Mouse (Mus musculus) neutrophil, adult 59 days (primary cell): ENCODE measurements around the gene Vmn1r229. TPM values are rescaled to one million over a fixed set of nuclear protein-coding genes. Genes with fewer than 3 reads are reported as not detected.

Source experiments
- total RNA-seq, 2 experiments: library from RNA; stranded (reverse); gene quantifications; 1 replicate in 1 of 2; 2 replicates in 1 of 2; pipeline ENCODE4 v1.2.4; 2023

Vmn1r229 gene
- under 1 TPM in 1 of 2 experiments, not detected in 1; 0.04 TPM for total RNA-seq

GRCm38 (mm10) chr17:20811255-20811654, at the start of gene Vmn1r229:
Vmn1r229 (plus strand) TSS chr17:20811555.

DNA sequence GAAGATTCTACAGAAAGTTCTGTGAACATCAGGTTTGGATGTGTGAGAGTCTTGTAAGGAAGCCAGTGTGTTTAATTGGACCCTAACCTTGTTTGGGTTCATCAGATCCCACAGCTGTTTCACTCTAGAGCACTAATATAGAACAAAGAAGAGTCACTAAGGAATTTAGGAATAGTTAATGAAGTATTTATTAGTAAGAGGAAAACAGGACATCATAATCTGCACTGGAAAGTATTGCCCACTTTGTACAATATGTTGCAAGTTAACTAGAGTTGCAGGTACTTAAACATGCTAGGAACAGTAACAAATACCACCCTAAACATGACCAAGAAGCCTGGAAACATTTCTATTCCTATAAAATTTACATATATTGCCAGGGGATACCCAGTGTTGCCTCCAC, 25.3 kb upstream of the Vmn1r229 start, which contains the start of gene Vmn1r228:
TSS of gene Vmn1r228 (minus strand) at position 101 of the 400 bp plus-strand sequence.

GRCm38 (mm10) chr17:20840144-20840543, 28.8 kb downstream of the Vmn1r229 start, which contains the start of gene Vmn1r230:
Vmn1r230 (plus strand) TSS chr17:20840444.

Other genes starting within 250 kb of the Vmn1r229 start
- not detected for gene Vmn2r109, start 246.8 kb upstream of the Vmn1r229 start, total RNA-seq
- gene Vmn2r110, start 215.1 kb upstream of the Vmn1r229 start, total RNA-seq, result not detected
- not detected for gene Fpr-rs3, start 186.7 kb upstream of the Vmn1r229 start, total RNA-seq
- not detected for gene Vmn1r226, start 128.7 kb upstream of the Vmn1r229 start, total RNA-seq
- gene Vmn1r227, start 81.7 kb upstream of the Vmn1r229 start, total RNA-seq, result not detected
- gene Vmn1r228, start 25.4 kb upstream of the Vmn1r229 start, total RNA-seq, result not detected
- not detected for gene Vmn1r230, start 28.9 kb downstream of the Vmn1r229 start, total RNA-seq
- gene Vmn1r231, start 93.5 kb downstream of the Vmn1r229 start, total RNA-seq, result not detected
- gene Vmn1r232, start 108.2 kb downstream of the Vmn1r229 start, total RNA-seq, result not detected
- gene Ppp2r1a, start 133.8 kb downstream of the Vmn1r229 start, total RNA-seq, result 100 to 1,000 TPM; 232 to 240 TPM
- gene Vmn1r233, start 184.9 kb downstream of the Vmn1r229 start, total RNA-seq, result not detected
- 1 to 10 TPM; 6.3 to 7.5 TPM for gene Zfp160, start 197.3 kb downstream of the Vmn1r229 start, total RNA-seq